Mouse (Mus musculus) effector memory CD4-positive, alpha-beta T cell, adult 5 months (primary cell): ENCODE results near the gene Klhl4. TPM values are rescaled to one million over a fixed set of nuclear protein-coding genes. Genes with fewer than 3 reads are reported as not detected.

Source experiments
- polyA plus RNA-seq: library from polyadenylated mRNA; unstranded; fragments of 100-300 nt; shearing (Covaris generic); gene quantifications from one replicate; pipeline ENCODE4 v1.2.1, GENCODE M21; 2017

The Klhl4 gene
- polyA plus RNA-seq = 0.79 TPM

DNA sequence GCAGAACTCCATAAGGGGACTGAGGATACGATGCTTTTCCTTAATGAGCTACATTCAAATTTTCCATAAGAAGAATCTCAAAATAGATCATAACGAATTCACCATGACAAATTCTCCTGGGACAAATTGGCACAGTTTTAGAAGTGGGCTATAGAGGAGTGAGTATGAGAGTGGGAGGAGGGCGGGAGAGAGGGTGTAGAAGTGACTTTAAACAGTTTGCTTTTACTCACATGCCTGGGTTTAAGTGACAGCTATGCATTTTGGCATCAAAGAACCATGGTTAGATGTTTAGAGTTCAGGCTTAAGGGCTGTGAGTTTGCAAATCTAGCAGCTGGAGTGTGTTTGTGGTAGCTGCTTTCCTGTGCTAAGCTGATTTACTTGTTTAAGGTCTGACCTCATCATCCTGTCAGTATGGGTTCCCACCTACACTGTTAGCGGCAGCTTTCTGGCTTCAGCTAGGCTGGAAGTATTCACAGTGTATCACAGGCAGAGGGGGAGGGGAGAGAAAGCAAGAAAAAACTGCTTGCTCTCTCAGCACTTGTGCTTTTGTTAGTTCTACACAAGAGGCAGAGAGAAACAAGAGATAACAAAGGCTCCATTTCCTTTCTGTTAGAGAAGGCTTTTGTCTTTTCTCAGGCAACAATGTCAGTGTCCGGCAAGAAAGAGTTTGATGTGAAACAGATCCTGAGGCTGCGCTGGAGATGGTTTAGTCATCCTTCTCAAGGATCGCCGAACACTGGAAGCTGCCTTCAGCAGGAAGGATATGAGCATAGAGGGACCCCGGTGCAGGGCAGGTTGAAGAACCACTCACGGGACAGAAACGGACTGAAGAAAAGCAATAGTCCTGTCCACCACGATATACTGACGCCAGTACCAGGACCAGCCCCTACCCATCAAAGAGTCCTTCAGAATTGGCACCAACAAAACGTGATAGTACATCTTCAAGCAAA is at the start of gene Klhl4:
Gene Klhl4 (plus strand): TSS at position 552 of the 950 bp plus-strand sequence.

